Mouse (Mus musculus) liver, embryonic 13.5 days (tissue): ENCODE measurements around the gene Cit. TPM values are rescaled to one million over a fixed set of nuclear protein-coding genes. Genes with fewer than 3 reads are reported as not detected.

Experiments
- ATAC-seq: fragments of 200-750 bp; cut with Nextera tagmentation; 2 replicates; pipeline ENCODE4 v1.8.0; 2017; ENCODE audit warnings: low read depth, mild to moderate bottlenecking, moderate number of reproducible peaks, moderate library complexity
- DNase-seq: peaks from one replicate; pipeline ENCODE4 v3.0.0; 2022
- H3K27ac ChIP-seq: fragments of 300-500 bp; sonication (generic); 2 replicates; pipeline ENCODE4 v1.5.1; 2015; ENCODE audit warnings: moderate library complexity, mild to moderate bottlenecking, inconsistent platforms
- H3K27me3 ChIP-seq: fragments of 300-500 bp; sonication (generic); 2 replicates; pipeline ENCODE4 v1.6.1; 2015; ENCODE audit warnings: mild to moderate bottlenecking, inconsistent platforms
- H3K36me3 ChIP-seq: fragments of 300-500 bp; sonication (generic); 2 replicates; pipeline ENCODE4 v1.6.1; 2015; ENCODE audit warnings: mild to moderate bottlenecking, inconsistent platforms
- H3K4me1 ChIP-seq: fragments of 300-500 bp; sonication (generic); replicated peaks from 2 replicates; pipeline ENCODE4 v1.6.1; 2015; ENCODE audit warnings: inconsistent platforms
- H3K4me2 ChIP-seq: fragments of 300-500 bp; sonication (generic); 2 replicates; pipeline ENCODE4 v1.6.1; 2015; ENCODE audit warnings: inconsistent platforms, mild to moderate bottlenecking, moderate library complexity
- H3K4me3 ChIP-seq: fragments of 300-500 bp; sonication (generic); replicated peaks from 2 replicates; pipeline ENCODE4 v1.5.1; 2015; ENCODE audit warnings: mild to moderate bottlenecking, inconsistent platforms
- H3K9ac ChIP-seq: fragments of 300-500 bp; sonication (generic); 2 replicates; pipeline ENCODE4 v1.6.1; 2015; ENCODE audit warnings: mild to moderate bottlenecking, inconsistent platforms
- H3K9me3 ChIP-seq: fragments of 300-500 bp; sonication (generic); replicated peaks from 2 replicates; pipeline ENCODE4 v1.6.1; 2016; ENCODE audit warnings: inconsistent platforms
- WGBS: fragments of 180-500 bp; shearing (Covaris S2); methylation state at CpG from one replicate; pipeline ENCODE4 v1.1.7; 2015; ENCODE audit not compliant: insufficient replicate concordance; 5-methylcytosine and 5-hydroxymethylcytosine counted together
- polyA plus RNA-seq: library from polyadenylated mRNA; unstranded; fragments of >200 nt; fragmentation: Nextera tagmentation; extraction: Ambion mirVana; gene quantifications from 2 replicates; pipeline ENCODE4 v1.2.1, GENCODE M21; 2015

Gene Cit
- polyA plus RNA-seq, 1 experiment from 2014 or later, result 39.4 TPM

DNA sequence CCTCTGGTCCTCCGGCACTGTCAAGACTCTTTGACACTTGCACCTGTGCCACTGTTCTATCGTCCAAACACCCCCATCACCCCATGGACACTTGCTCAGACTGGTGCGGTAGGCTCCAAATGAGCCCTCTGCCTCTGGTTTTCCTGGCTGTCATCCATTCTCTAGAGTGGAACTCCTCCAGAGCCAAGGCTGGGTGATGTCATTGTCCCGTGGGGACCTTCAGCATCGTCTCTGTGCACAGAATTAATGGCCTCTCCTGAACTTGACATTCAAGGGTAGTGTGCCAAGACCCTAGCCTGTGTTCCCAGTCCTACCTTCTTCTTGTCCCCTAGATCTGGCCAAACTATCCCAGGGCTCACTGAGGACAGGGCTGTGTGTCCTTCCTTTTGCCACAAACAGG, 70.4 kb downstream of the Cit start:
- H3K36me3 ChIP-seq, result peaks cover 51% of the 10 kb centered on the region
- no peak for DNase-seq
- H3K9me3 ChIP-seq, result no peaks in the 10 kb centered on the region
- no peak overlapping the region for H3K4me3 ChIP-seq
- WGBS, result 87% methylated on average over 5 of the region's 5 CpGs
- no peak overlapping the region for H3K9ac ChIP-seq
- H3K27ac ChIP-seq, result no peak overlapping the region
- peaks cover 45% of the 10 kb centered on the region for H3K4me1 ChIP-seq
- H3K27me3 ChIP-seq, result no peaks in the 10 kb centered on the region
- ATAC-seq, result no peak
- H3K4me2 ChIP-seq, result no peak overlapping the region

DNA sequence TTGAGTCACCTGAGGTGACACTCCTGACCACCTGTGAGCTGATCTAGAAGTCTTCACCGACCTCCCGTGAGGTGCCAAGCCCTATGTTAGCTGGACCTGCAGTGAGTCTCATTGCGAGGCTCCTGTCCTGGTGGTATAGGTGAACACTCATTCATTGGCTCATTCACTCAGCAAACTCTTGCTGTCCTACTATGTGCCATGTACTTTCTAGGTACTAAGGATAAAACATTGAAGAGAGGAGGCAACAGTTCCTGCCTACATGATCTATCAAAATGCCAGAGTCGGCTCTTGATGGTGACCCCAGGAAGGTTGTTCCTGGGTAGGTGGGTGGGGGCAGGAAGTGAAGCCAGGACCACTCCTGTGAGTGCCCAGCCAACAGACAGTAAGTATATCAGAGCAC, 72.9 kb downstream of the Cit start:
- peaks cover 31% of the 10 kb centered on the region for H3K36me3 ChIP-seq

DNA sequence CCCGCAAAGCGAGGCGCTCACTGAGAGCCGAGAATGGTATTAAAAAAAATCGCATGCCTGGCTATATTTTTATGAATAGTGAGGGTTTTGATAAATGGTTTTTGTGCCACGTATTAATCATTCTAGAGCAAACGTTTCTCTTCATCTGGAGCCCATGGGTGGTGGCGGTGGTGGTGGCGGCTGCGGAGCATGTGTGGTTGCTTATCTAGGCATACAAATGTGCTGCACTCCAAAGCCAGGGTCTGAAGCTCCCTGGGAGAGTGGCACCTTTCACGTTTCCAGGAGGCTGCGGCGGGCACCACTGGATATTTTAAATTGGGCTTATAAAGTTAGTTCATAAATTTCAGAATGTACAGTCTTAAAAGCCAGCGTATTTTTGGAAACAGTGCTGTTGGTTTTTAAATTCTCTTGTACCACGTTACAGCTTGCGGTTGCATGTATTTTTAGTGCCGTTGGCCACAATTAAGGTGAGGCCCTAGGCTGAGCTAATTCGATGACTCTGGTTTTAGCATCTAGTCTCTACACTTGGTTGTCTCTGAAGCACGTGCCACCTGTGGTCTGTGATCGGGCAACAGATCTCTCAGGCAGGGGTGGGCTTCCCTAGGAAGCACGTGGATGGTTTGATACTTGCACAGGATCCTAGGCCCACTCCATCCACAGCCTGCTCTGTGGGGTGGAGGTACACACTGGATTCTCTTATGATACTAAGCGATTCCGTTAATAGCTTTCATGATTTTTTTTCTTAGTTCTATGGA, 73.7 kb downstream of the Cit start:
- H3K4me3 ChIP-seq, result no peak overlapping the region
- H3K9me3 ChIP-seq, result no peaks in the 10 kb centered on the region
- H3K4me2 ChIP-seq, result peak overlapping the region; percentile 38
- peak; percentile 82 for ATAC-seq
- 47% methylated on average over 23 of the region's 23 CpGs for WGBS
- H3K36me3 ChIP-seq, result peaks cover 25% of the 10 kb centered on the region
- H3K27me3 ChIP-seq, result no peaks in the 10 kb centered on the region
- DNase-seq, result peak; percentile 46
- H3K27ac ChIP-seq, result peak overlapping the region; percentile 83
- peaks cover 46% of the 10 kb centered on the region for H3K4me1 ChIP-seq
- peak overlapping the region; percentile 30; the same call in 1 of the 2 replicates for H3K9ac ChIP-seq

More for the DNA sequence above, 72.9 kb downstream of the Cit start:
- 82% methylated on average over 4 of the region's 4 CpGs for WGBS
- H3K9me3 ChIP-seq, result no peaks in the 10 kb centered on the region
- DNase-seq (no peak), ATAC-seq (no peak)
- peak overlapping the region; percentile 38 for H3K4me2 ChIP-seq
- peak overlapping the region; percentile 83 for H3K27ac ChIP-seq
- H3K9ac ChIP-seq, result 0 out of 2 replicates have a peak overlapping the region, but pooled peaks have one; percentile 30
- no peaks in the 10 kb centered on the region for H3K27me3 ChIP-seq
- peaks cover 46% of the 10 kb centered on the region for H3K4me1 ChIP-seq
- H3K4me3 ChIP-seq, result no peak overlapping the region

DNA sequence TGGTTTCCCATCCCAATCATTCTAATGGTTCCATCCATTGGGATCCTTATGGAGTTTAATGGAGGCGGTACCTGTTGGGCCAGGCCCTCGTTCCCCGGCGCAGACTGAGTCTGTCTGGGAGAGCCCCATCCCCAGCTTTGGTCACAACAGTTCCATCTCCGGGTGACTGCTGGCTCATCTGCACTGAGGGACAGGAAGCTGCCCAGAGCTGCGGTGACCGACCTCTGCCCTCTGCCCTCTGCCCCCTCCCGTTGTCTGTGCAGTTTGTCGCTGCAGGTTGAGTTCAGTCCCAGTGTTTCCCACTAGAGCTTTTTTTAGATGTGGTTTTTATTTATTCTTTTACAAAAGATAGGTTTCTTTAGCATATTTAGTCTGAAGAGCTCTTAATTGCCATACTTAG, 76.9 kb downstream of the Cit start:
- no peaks in the 10 kb centered on the region for H3K27me3 ChIP-seq
- H3K4me3 ChIP-seq, result no peak overlapping the region
- WGBS, result 71% methylated on average over 9 of the region's 9 CpGs
- H3K27ac ChIP-seq, result peak overlapping the region; percentile 32; the same call in 1 of the 2 replicates
- DNase-seq (no peak), ATAC-seq (no peak)
- no peak overlapping the region for H3K9ac ChIP-seq
- H3K36me3 ChIP-seq, result peaks cover 35% of the 10 kb centered on the region
- no peaks in the 10 kb centered on the region for H3K9me3 ChIP-seq
- peak overlapping the region; percentile 19; the same call in 1 of the 2 replicates for H3K4me2 ChIP-seq
- H3K4me1 ChIP-seq, result peaks cover 45% of the 10 kb centered on the region

DNA sequence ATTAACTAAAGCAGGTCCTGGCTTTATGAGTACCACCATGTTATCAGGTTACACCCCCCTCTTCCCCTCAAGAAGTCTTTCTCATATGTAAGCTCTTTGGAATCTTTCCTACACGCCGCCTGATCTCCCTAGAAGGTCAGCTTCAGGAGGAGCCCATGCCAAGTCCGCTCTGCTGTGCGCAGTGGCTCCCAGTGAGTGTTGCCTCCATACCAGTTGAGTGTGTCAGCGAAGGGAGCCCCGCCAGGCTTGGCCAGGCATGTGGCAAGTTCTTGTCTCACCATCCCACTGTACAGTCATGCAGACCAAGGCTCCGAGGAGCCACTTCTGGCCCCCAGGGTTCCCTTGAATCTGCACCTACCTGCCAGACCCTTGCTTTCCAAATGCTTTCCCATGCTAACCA, 79.9 kb downstream of the Cit start:
- DNase-seq (no peak), ATAC-seq (no peak)
- H3K27me3 ChIP-seq, result no peaks in the 10 kb centered on the region
- no peak overlapping the region for H3K27ac ChIP-seq
- peaks cover 56% of the 10 kb centered on the region for H3K36me3 ChIP-seq
- WGBS, result 86% methylated on average over 7 of the region's 7 CpGs
- H3K4me3 ChIP-seq, result no peak overlapping the region
- H3K9ac ChIP-seq, result no peak overlapping the region
- H3K9me3 ChIP-seq, result no peaks in the 10 kb centered on the region
- peaks cover 20% of the 10 kb centered on the region for H3K4me1 ChIP-seq
- no peak overlapping the region for H3K4me2 ChIP-seq

DNA sequence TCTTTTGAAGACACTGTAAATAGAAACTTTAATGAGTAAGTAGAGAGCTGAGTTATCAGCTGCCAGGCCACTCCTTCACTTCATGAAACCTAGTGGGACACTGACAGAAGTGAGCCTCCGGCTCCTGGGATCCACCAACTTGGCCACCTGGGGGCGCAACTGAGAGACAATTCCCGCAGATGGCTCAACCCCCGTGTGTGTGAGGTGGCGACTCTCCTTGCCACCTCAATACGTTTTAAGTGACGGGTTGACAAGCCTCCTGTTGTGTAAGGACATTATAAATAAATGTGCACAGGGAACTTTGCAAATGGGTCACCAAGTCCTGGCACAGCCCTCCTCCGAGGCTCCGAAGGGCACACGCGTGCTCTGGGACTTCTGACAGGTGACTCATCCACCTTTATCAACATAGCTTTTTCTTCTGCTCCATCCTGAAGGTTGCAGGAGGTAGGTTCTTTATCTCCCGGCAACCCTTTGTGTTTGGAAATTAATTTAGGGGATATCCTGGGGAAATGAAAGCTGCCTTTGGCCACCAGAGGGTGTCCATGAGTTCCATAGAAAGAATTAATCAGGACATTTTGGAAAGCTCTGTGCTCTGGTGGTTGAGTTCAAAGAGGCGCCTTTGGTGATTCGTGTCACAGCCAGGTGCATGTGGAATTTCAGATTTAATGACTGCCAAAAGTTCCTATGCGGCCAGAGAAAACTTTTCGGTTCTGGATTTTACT, 83.9 kb downstream of the Cit start:
- H3K36me3 ChIP-seq, result peaks cover 91% of the 10 kb centered on the region
- no peaks in the 10 kb centered on the region for H3K27me3 ChIP-seq
- peak; percentile 16; the same call in 1 of the 2 replicates for ATAC-seq
- H3K27ac ChIP-seq, result no peak overlapping the region
- H3K4me1 ChIP-seq, result peaks cover 2% of the 10 kb centered on the region; the same call in 1 of the 2 replicates
- no peaks in the 10 kb centered on the region for H3K9me3 ChIP-seq
- 83% methylated on average over 16 of the region's 16 CpGs for WGBS
- no peak overlapping the region for H3K9ac ChIP-seq
- DNase-seq, result no peak
- H3K4me2 ChIP-seq, result no peak overlapping the region
- no peak overlapping the region for H3K4me3 ChIP-seq

DNA sequence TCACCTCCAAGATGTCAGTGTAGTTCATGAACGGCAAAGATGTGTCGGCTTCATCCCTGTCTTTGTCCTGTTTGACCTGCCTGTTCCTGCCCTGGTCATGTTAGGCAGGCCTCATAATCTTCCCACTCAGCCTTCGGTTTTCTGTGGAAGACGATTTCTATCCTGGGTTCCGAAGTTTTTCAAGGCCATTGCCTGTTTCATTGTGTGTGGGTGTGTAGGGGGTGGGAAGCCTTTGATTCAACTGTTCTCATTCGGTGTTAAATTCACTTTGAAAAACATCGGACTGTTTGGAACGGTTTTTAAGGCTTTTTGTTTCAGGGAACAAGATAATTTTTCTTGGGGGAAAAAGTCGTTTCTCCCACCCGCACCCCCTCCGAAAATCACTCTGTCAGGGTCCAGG, 87.2 kb downstream of the Cit start:
- no peaks in the 10 kb centered on the region for H3K4me1 ChIP-seq
- peaks cover 99% of the 10 kb centered on the region for H3K36me3 ChIP-seq
- 92% methylated on average over 11 of the region's 11 CpGs for WGBS
- no peak overlapping the region for H3K27ac ChIP-seq
- H3K4me3 ChIP-seq, result no peak overlapping the region
- no peaks in the 10 kb centered on the region for H3K9me3 ChIP-seq
- H3K4me2 ChIP-seq, result no peak overlapping the region
- ATAC-seq (no peak), DNase-seq (no peak)
- H3K9ac ChIP-seq, result no peak overlapping the region
- H3K27me3 ChIP-seq, result no peaks in the 10 kb centered on the region

DNA sequence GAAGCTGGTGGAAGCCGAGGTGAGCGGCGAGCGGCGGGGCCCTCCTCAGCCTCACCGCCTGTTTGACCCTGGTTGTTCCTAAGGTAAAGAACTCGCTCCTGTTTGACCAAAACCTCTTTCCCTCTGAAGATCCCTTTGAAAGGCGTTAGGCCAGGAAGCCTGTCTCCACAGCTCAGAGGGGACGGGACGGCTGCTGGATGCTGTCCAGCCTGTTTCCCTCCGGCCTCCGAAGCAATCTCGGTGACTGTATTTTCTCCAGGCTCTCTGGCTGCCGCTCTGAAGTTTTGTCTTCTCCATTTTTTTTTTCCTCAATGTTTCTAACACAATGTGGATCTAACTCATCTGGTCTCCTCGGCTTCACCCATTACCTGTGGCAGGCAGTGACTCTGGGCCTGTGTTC, 91.8 kb downstream of the Cit start:
- no peaks in the 10 kb centered on the region for H3K27me3 ChIP-seq
- no peak overlapping the region for H3K4me2 ChIP-seq
- no peaks in the 10 kb centered on the region for H3K9me3 ChIP-seq
- H3K4me1 ChIP-seq, result no peaks in the 10 kb centered on the region
- H3K4me3 ChIP-seq, result no peak overlapping the region
- DNase-seq (no peak), ATAC-seq (no peak)
- H3K36me3 ChIP-seq, result peaks cover 100% of the 10 kb centered on the region
- 95% methylated on average over 15 of the region's 15 CpGs for WGBS
- no peak overlapping the region for H3K9ac ChIP-seq
- no peak overlapping the region for H3K27ac ChIP-seq

DNA sequence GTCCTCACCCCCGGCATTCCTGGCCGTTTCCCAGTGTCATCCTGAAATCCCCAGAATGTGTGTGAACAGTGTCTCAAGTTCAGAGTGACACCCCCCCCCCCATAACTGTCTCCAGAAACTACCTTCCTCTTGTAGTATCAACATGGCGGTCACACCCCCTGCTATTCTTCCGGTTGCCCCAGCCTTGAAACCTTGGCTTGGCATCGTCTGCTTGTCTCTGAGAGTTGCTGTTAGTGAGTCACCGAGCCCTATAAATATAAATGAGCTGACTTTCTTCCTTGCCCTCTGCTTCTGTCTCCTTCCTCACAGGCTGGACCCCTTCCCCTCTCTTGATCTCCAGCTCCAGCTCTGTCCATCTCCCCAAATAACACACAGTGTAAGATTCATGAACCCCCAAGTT, 92.5 kb downstream of the Cit start:
- ATAC-seq (no peak), DNase-seq (no peak)
- H3K4me3 ChIP-seq, result no peak overlapping the region
- H3K9me3 ChIP-seq, result no peaks in the 10 kb centered on the region
- 88% methylated on average over 6 of the region's 6 CpGs for WGBS
- H3K27ac ChIP-seq, result no peak overlapping the region
- peaks cover 99% of the 10 kb centered on the region for H3K36me3 ChIP-seq
- no peaks in the 10 kb centered on the region for H3K27me3 ChIP-seq
- H3K9ac ChIP-seq, result no peak overlapping the region
- no peak overlapping the region for H3K4me2 ChIP-seq
- H3K4me1 ChIP-seq, result no peaks in the 10 kb centered on the region

DNA sequence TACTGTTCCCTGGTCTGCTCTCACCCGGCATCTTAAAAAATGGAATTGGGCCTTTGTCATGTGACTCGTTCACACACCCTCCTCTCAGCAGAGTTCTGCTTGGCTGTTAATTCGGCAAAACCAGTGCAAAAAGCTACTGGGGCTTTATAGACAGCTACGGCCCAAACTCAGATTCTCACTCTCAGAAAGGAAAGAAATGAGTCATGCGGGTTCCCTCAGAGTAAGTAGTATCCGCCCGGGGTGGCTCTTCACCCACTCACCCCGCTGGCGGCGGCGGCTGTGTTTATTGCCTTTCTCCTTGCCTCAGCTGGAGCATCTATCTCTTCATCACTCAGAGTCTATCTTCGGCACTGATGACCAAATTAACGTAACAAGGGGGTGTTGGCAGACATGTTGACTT, 93.9 kb downstream of the Cit start:
- Histone ChIP-seq H3K4me1 (peaks cover 7% of the 10 kb centered on the region), H3K4me3 (no peak overlapping the region), H3K27ac (no peak overlapping the region), H3K9me3 (no peaks in the 10 kb centered on the region), H3K4me2 (no peak overlapping the region), H3K9ac (no peak overlapping the region), H3K27me3 (no peaks in the 10 kb centered on the region), H3K36me3 (peaks cover 99% of the 10 kb centered on the region)
- no peak for ATAC-seq
- 93% methylated on average over 13 of the region's 13 CpGs for WGBS
- DNase-seq, result no peak

DNA sequence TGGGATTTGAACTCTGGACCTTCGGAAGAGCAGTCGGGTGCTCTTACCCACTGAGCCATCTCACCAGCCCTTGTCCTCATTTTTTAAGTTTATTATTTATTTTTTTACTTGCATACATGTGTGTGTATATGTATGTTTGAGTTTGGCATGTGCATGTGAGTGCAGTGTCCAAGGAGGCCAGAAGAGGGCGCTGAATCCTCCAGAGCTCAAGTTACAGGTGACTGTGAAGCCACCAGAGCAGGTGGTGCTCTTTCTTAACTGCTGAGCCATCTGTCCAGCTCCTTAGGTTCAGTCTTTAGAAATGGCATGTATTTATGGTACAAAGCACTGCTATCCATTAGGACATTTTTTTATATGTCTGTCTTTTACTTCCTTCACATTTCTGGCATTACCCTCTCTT, 97.3 kb downstream of the Cit start:
- peaks cover 41% of the 10 kb centered on the region for H3K4me1 ChIP-seq
- 78% methylated on average over 3 of the region's 3 CpGs for WGBS
- H3K27me3 ChIP-seq, result no peaks in the 10 kb centered on the region
- no peaks in the 10 kb centered on the region for H3K9me3 ChIP-seq
- no peak overlapping the region for H3K27ac ChIP-seq
- no peak for DNase-seq
- H3K4me3 ChIP-seq, result no peak overlapping the region
- no peak overlapping the region for H3K9ac ChIP-seq
- no peak overlapping the region for H3K4me2 ChIP-seq
- no peak for ATAC-seq
- H3K36me3 ChIP-seq, result peaks cover 92% of the 10 kb centered on the region
